Mouse (Mus musculus) hindbrain, postnatal 0 days (tissue): ENCODE results near the gene Sumo1. TPM values are rescaled to one million over a fixed set of nuclear protein-coding genes. Genes with fewer than 3 reads are reported as not detected.
A peak's percentile ranks its signal among the peaks of the same experiment; 100 is the strongest.

ENCODE experiments used
- ATAC-seq: fragments of 200-750 bp; cut with Nextera tagmentation; 2 replicates; pipeline ENCODE4 v1.8.0; 2017; ENCODE audit warnings: mild to moderate bottlenecking, moderate TSS enrichment, moderate library complexity
- DNase-seq: peaks from one replicate; pipeline ENCODE4 v3.0.0-alpha.2; 2015; ENCODE audit warnings: low spot score
- H3K27ac ChIP-seq: fragments of 300-500 bp; sonication (generic); 2 replicates; pipeline ENCODE4 v1.5.1; 2014; ENCODE audit warnings: mild to moderate bottlenecking
- H3K27me3 ChIP-seq: fragments of 300-500 bp; sonication (generic); 2 replicates; pipeline ENCODE4 v1.6.1; 2014; ENCODE audit warnings: low read length, mixed read lengths; ENCODE audit not compliant: insufficient read depth
- H3K36me3 ChIP-seq: fragments of 300-500 bp; sonication (generic); 2 replicates; pipeline ENCODE4 v1.6.1; 2014; ENCODE audit warnings: low read length, mixed read lengths; ENCODE audit not compliant: insufficient read depth
- H3K4me1 ChIP-seq: fragments of 300-500 bp; sonication (generic); 2 replicates; pipeline ENCODE4 v1.6.1; 2014; ENCODE audit warnings: antibody characterized with exemption, low read length, mixed read lengths; ENCODE audit not compliant: insufficient read depth
- H3K4me2 ChIP-seq: fragments of 300-500 bp; sonication (generic); 2 replicates; pipeline ENCODE4 v1.6.1; 2014; ENCODE audit warnings: low read depth, mild to moderate bottlenecking, low read length, moderate library complexity, mixed read lengths
- H3K4me3 ChIP-seq: fragments of 300-500 bp; sonication (generic); 2 replicates; pipeline ENCODE4 v1.5.1; 2014; ENCODE audit warnings: low read length
- H3K9ac ChIP-seq: fragments of 300-500 bp; sonication (generic); replicated peaks from 2 replicates; pipeline ENCODE4 v1.6.1; 2014; ENCODE audit warnings: mild to moderate bottlenecking, low read length, moderate library complexity, mixed read lengths
- H3K9me3 ChIP-seq: fragments of 300-500 bp; sonication (generic); 2 replicates; pipeline ENCODE4 v1.6.1; 2016; ENCODE audit warnings: low read length, mixed read lengths
- CTCF ChIP-seq: IDR thresholded peaks from 2 replicates; pipeline ENCODE4 v1.5.1; 2016; ENCODE audit warnings: antibody characterized with exemption, control low read depth, low read depth
- WGBS: fragments of 180-500 bp; shearing (Covaris S2); extraction: QIAGEN DNeasy Blood & Tissue Kit; methylation state at CpG from one replicate; pipeline ENCODE4 v1.1.7; 2014; 5-methylcytosine and 5-hydroxymethylcytosine counted together
- polyA plus RNA-seq: library from polyadenylated mRNA; unstranded; fragments of >200 nt; fragmentation: Nextera tagmentation; extraction: Ambion mirVana; gene quantifications from 2 replicates; pipeline ENCODE4 v1.2.1, GENCODE M21; 2015
- total RNA-seq: library from RNA; depleted of rRNA; stranded (reverse); fragments of >200 nt; gene quantifications from 2 replicates; pipeline ENCODE4 v1.2.3, GENCODE M21; 2014; rRNA removed

Gene Sumo1
- total RNA-seq = 70.2 and 72.7 TPM in 2 replicates
- polyA plus RNA-seq = 311 and 326 TPM in 2 replicates

GRCm38 (mm10) chr1:59670641-59671168 lies at the start of gene Sumo1:
Sumo1 (minus strand) TSS chr1:59670834.
- DNase-seq = peak; percentile 96
- Histone ChIP-seq H3K4me1 (peaks cover 5% of the 10 kb centered on the region; the same call in 1 of the 2 replicates), H3K4me2 (peak within 1 kb of the TSS; percentile 85), H3K36me3 (no peaks in the 10 kb centered on the region), H3K9ac (peak within 1 kb of the TSS; percentile 95), H3K27ac (peak within 1 kb of the TSS; percentile 96), H3K4me3 (peak within 1 kb of the TSS; percentile 94), H3K9me3 (no peaks in the 10 kb centered on the region), H3K27me3 (no peaks in the 10 kb centered on the region)
- no peak for TF ChIP-seq CTCF
- WGBS = 1% methylated on average over 36 of the region's 36 CpGs
- peak; percentile 97 for ATAC-seq

GRCm38 (mm10) chr1:59719900-59720299 lies 49.3 kb upstream of the Sumo1 start:
- Histone ChIP-seq H3K36me3 (peaks cover 13% of the 10 kb centered on the region), H3K4me3 (no peak overlapping the region), H3K9ac (no peak overlapping the region), H3K27me3 (no peaks in the 10 kb centered on the region), H3K27ac (no peak overlapping the region), H3K9me3 (no peaks in the 10 kb centered on the region), H3K4me2 (no peak overlapping the region), H3K4me1 (no peaks in the 10 kb centered on the region)
- WGBS = 49% methylated on average over 4 of the region's 4 CpGs
- ATAC-seq = no peak; the same call in 1 of the 2 replicates
- peak; percentile 67 for TF ChIP-seq CTCF
- peak; percentile 76 for DNase-seq

GRCm38 (mm10) chr1:59701766-59702165 lies 31.1 kb upstream of the Sumo1 start:
- H3K27me3 ChIP-seq = no peaks in the 10 kb centered on the region
- H3K9me3 ChIP-seq = no peaks in the 10 kb centered on the region
- DNase-seq (no peak), ATAC-seq (no peak)
- 97% methylated on average over 1 of the region's 1 CpGs for WGBS
- peak; percentile 42 for TF ChIP-seq CTCF
- H3K27ac ChIP-seq = no peak overlapping the region
- H3K4me1 ChIP-seq = no peaks in the 10 kb centered on the region
- no peak overlapping the region for H3K4me3 ChIP-seq
- no peak overlapping the region for H3K4me2 ChIP-seq
- H3K36me3 ChIP-seq = peaks cover 47% of the 10 kb centered on the region
- H3K9ac ChIP-seq = no peak overlapping the region

- H3K27me3 ChIP-seq = no peaks in the 10 kb centered on the region
- DNase-seq = no peak
- WGBS = 94% methylated on average over 3 of the region's 3 CpGs
- ATAC-seq = no peak
- no peak overlapping the region for H3K9ac ChIP-seq
- no peaks in the 10 kb centered on the region for H3K4me1 ChIP-seq
- H3K4me2 ChIP-seq = no peak overlapping the region
- no peak for TF ChIP-seq CTCF
- no peaks in the 10 kb centered on the region for H3K9me3 ChIP-seq
- peaks cover 46% of the 10 kb centered on the region for H3K36me3 ChIP-seq
- no peak overlapping the region for H3K27ac ChIP-seq
- H3K4me3 ChIP-seq = no peak overlapping the region
Measured at GRCm38 (mm10) chr1:59698207-59698606, 27.6 kb upstream of the Sumo1 start.

- Histone ChIP-seq H3K9me3 (no peaks in the 10 kb centered on the region), H3K36me3 (peaks cover 46% of the 10 kb centered on the region), H3K4me3 (no peak overlapping the region), H3K4me2 (no peak overlapping the region), H3K27me3 (no peaks in the 10 kb centered on the region), H3K27ac (no peak overlapping the region), H3K9ac (no peak overlapping the region), H3K4me1 (no peaks in the 10 kb centered on the region)
- DNase-seq (no peak), ATAC-seq (no peak)
- WGBS = 82% methylated on average over 5 of the region's 5 CpGs
- TF ChIP-seq CTCF = no peak
Measured at GRCm38 (mm10) chr1:59697751-59698150, 27.1 kb upstream of the Sumo1 start.

- no peaks in the 10 kb centered on the region for H3K9me3 ChIP-seq
- no peak for TF ChIP-seq CTCF
- ATAC-seq = no peak
- H3K4me3 ChIP-seq = no peak overlapping the region
- WGBS = 95% methylated on average over 5 of the region's 5 CpGs
- no peaks in the 10 kb centered on the region for H3K27me3 ChIP-seq
- no peak overlapping the region for H3K27ac ChIP-seq
- H3K36me3 ChIP-seq = peaks cover 12% of the 10 kb centered on the region
- DNase-seq = no peak
- no peak overlapping the region for H3K4me2 ChIP-seq
- peaks cover 14% of the 10 kb centered on the region for H3K4me1 ChIP-seq
- H3K9ac ChIP-seq = no peak overlapping the region
Measured at GRCm38 (mm10) chr1:59690467-59690866, 19.8 kb upstream of the Sumo1 start.

- no peaks in the 10 kb centered on the region for H3K9me3 ChIP-seq
- no peaks in the 10 kb centered on the region for H3K27me3 ChIP-seq
- no peak overlapping the region for H3K9ac ChIP-seq
- no peak overlapping the region for H3K4me3 ChIP-seq
- WGBS = 76% methylated on average over 1 of the region's 1 CpGs
- no peak for DNase-seq
- 0 out of 2 replicates have a peak, but pooled peaks cover 2% of the 10 kb centered on the region for H3K36me3 ChIP-seq
- H3K4me2 ChIP-seq = no peak overlapping the region
- no peak for ATAC-seq
- peaks cover 14% of the 10 kb centered on the region for H3K4me1 ChIP-seq
- TF ChIP-seq CTCF = no peak
- no peak overlapping the region for H3K27ac ChIP-seq
Measured at GRCm38 (mm10) chr1:59687493-59687892, 16.9 kb upstream of the Sumo1 start.
